In genomic region chr6:83234280-83234741, GRCm38 (mm10) we compare ENCODE assay signal across 9 mouse cellular contexts. TPM values are rescaled to one million over a fixed set of nuclear protein-coding genes. Genes with fewer than 3 reads are reported as not detected.
DNase-seq lines count a peak whose midpoint lies in the region; ATAC-seq and TF ChIP-seq lines count a peak whose summit lies in the region.
"Had no signal": no experiment of that assay in that cellular context is flagged by ENCODE, and none has a peak within 500 bp of the region (broad histone marks: within the 10 kb centered on the region; RNA-seq: fewer than 3 reads in every experiment).

No protein-coding gene starts in this region.

- DNase-seq in embryo, embryonic 10 days (ENCODE audit: low spot score) = peak; percentile 48
- DNase-seq in layer of hippocampus, adult 11-12 months (ENCODE audit: low spot score) = no peak
- DNase-seq in gastrocnemius, postnatal 10 days = no peak
- no peak for DNase-seq in right cerebral cortex, postnatal 10 days (ENCODE audit: low spot score in 2 of 2)

- peak overlapping the region; percentile 48 for H3K4me2 ChIP-seq in intestine, embryonic 15.5 days (replicated peaks)
- H3K4me2 ChIP-seq in liver, embryonic 16.5 days (ENCODE audit: low read depth, low read length) = peak overlapping the region; percentile 22

- ATAC-seq in intestine, embryonic 15.5 days = no peak; the same call in 1 of the 2 replicates
- ATAC-seq in liver, embryonic 16.5 days (ENCODE audit: low read depth) = no peak
- no peak for ATAC-seq in megakaryocyte-erythroid progenitor cell, adult 5-6 weeks (replicated peaks; ENCODE audit: low FRiP score, low TSS enrichment, poor library complexity, severe bottlenecking)

- peak overlapping the region; percentile 54 for H3K4me3 ChIP-seq in E14TG2a.4 (replicated peaks; ENCODE audit: low read length)
- no peak overlapping the region for H3K4me3 ChIP-seq in intestine, embryonic 15.5 days (replicated peaks)
- no peak overlapping the region for H3K4me3 ChIP-seq in liver, embryonic 16.5 days (ENCODE audit: low read depth, low read length)

- H3K27me3 ChIP-seq in E14TG2a.4 (ENCODE audit: insufficient read depth, low read length) = peaks cover 29% of the 10 kb centered on the region
- H3K27me3 ChIP-seq in intestine, embryonic 15.5 days (replicated peaks) = peaks cover 9% of the 10 kb centered on the region
- H3K27me3 ChIP-seq in liver, embryonic 16.5 days (ENCODE audit: control insufficient read depth, insufficient read depth, low read depth, low read length) = peaks cover 28% of the 10 kb centered on the region

- no peaks in the 10 kb centered on the region for H3K36me3 ChIP-seq in E14TG2a.4 (ENCODE audit: insufficient read depth, low read length)
- H3K36me3 ChIP-seq in intestine, embryonic 15.5 days = no peaks in the 10 kb centered on the region
- H3K36me3 ChIP-seq in liver, embryonic 16.5 days (ENCODE audit: control insufficient read depth, insufficient read depth) = no peaks in the 10 kb centered on the region

- no peaks in the 10 kb centered on the region for H3K9me3 ChIP-seq in E14TG2a.4 (ENCODE audit: low read length)
- H3K9me3 ChIP-seq in intestine, embryonic 15.5 days = no peaks in the 10 kb centered on the region
- no peaks in the 10 kb centered on the region for H3K9me3 ChIP-seq in liver, embryonic 16.5 days (replicated peaks; ENCODE audit: control insufficient read depth, low read length)

- no peak for TF ChIP-seq CTCF in E14TG2a.4 (conservative IDR thresholded peaks at IDR 0.05; ENCODE audit: low read length)

- no peak overlapping the region for H3K9ac ChIP-seq in intestine, embryonic 15.5 days
- H3K9ac ChIP-seq in liver, embryonic 16.5 days (ENCODE audit: low read depth, low read length) = no peak overlapping the region

- H3K4me1 ChIP-seq in E14TG2a.4 (replicated peaks; ENCODE audit: low read depth, low read length) = peaks cover 70% of the 10 kb centered on the region
- 0 out of 2 replicates have a peak, but pooled peaks cover 6% of the 10 kb centered on the region for H3K4me1 ChIP-seq in intestine, embryonic 15.5 days (replicated peaks)
- H3K4me1 ChIP-seq in liver, embryonic 16.5 days (ENCODE audit: control insufficient read depth, low read depth, low read length) = no peaks in the 10 kb centered on the region

- 4% methylated on average over 14 of the region's 14 CpGs for WGBS in intestine, embryonic 15.5 days
- 6% methylated on average over 14 of the region's 14 CpGs for WGBS in liver, embryonic 16.5 days (ENCODE audit: insufficient replicate concordance)

- H3K27ac ChIP-seq in intestine, embryonic 15.5 days = no peak overlapping the region
- H3K27ac ChIP-seq in liver, embryonic 16.5 days (ENCODE audit: low read length) = no peak overlapping the region

RNA-seq across cellular contexts. Expression of gene Slc4a5, which starts 14.7 kb away (rescaled TPM):
- polyA plus RNA-seq in intestine, embryonic 15.5 days (2015; fragmentation: Nextera tagmentation; extraction: Ambion mirVana) = 0.39 and 0.41 TPM in 2 replicates
- 0.89 and 0.93 TPM in 2 replicates for polyA plus RNA-seq in liver, embryonic 16.5 days (2015; fragmentation: Nextera tagmentation; extraction: Ambion mirVana)
- total RNA-seq in megakaryocyte-erythroid progenitor cell, adult 5-6 weeks (2014; fragmentation: Nextera tagmentation) = not detected in 2 replicates
- 0.91 TPM in 1 of 2 replicates, not detected in the other for total RNA-seq in megakaryocyte-erythroid progenitor cell, adult 5-6 weeks (2017)
- under 1 TPM in 1 of 2 experiments, not detected in 1; 0.05 TPM for total RNA-seq in gastrocnemius, postnatal 10 days (2021)
- total RNA-seq: neutrophil, adult 5-6 weeks had no signal
